Mouse (Mus musculus): ENCODE results near the gene Arsg.

GRCm38 (mm10) chr11:109530030-109530429 is 56.9 kb downstream of the Arsg start:
- no peak for TF ChIP-seq CTCF (IDR thresholded peaks at IDR 0.05; ENCODE audit: borderline replicate concordance, extremely low read depth, insufficient read depth, insufficient read length)
- TF ChIP-seq POLR2A (IDR thresholded peaks at IDR 0.05; ENCODE audit: borderline replicate concordance, extremely low read depth, insufficient read depth, insufficient read length, poor library complexity, severe bottlenecking): no peak
